In the genomic region with DNA sequence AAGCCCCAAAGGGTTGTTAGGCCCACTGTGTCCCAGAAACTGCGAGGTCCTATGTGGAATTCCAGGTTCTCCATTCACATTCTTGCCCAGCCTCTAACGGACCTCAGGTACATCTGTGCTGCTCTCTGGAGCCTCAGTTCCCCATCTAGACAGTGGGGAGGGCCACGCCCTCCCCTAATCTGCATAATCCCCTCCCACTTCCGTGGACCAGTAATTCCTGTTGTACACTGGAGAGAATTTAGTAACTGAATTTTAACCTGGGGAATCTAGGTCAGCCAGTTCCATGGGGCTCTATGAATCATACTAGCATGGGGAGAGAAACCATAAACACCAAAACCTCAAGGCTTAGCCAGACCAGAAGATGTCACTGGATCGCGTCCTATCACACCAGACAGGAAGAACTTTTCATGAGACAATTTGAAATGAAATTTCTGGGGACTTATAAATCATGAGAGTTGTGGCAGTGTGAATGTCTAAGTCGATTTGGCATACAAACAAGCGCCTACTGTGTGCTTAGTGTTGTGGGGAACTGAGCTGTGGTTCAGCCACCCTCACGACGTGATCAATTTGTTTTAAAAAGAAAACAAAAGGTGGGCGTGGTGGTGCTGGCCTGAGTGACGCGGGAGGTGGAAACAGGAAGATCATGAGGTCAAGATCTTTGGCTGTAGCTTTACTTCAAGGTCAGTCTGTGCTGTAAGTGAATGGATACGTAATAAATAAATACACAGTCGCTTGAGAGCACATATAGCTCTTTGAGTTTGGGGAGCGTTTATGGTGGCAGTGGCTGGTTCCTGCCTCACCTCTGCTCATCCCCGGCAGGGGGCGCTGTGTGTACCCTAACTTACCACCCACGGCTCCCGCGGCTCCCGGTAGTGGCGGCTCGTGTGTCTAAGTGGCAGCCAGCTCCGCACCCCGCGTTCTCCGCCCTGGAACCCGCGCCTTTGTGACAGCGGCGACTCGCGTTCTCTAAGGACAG, we compare ENCODE assay signal across 8 mouse cellular contexts. TPM values are rescaled to one million over a fixed set of nuclear protein-coding genes. Genes with fewer than 3 reads are reported as not detected.
DNase-seq lines count a peak whose midpoint lies in the region; ATAC-seq and TF ChIP-seq lines count a peak whose summit lies in the region.

No protein-coding gene starts in this region.

- H3K4me2 ChIP-seq in embryonic facial prominence, embryonic 15.5 days (replicated peaks) = peak overlapping the region; percentile 95
- peak overlapping the region; percentile 90 for H3K4me2 ChIP-seq in limb, embryonic 15.5 days
- peak overlapping the region; percentile 58 for H3K4me2 ChIP-seq in midbrain, postnatal 0 days (ENCODE audit: low read depth, low read length, poor library complexity, severe bottlenecking)

- no peaks in the 10 kb centered on the region for H3K27me3 ChIP-seq in embryonic facial prominence, embryonic 15.5 days
- H3K27me3 ChIP-seq in limb, embryonic 15.5 days = no peaks in the 10 kb centered on the region
- no peaks in the 10 kb centered on the region; the same call in 1 of the 2 replicates for H3K27me3 ChIP-seq in midbrain, postnatal 0 days (ENCODE audit: insufficient read depth, low read length)

- peak; percentile 48; the same call in 1 of the 2 replicates for ATAC-seq in embryonic facial prominence, embryonic 15.5 days (ENCODE audit: insufficient number of reproducible peaks, low FRiP score, low TSS enrichment, low read depth)
- no peak for ATAC-seq in limb, embryonic 15.5 days (ENCODE audit: insufficient number of reproducible peaks, low FRiP score, low TSS enrichment, low read depth)
- ATAC-seq in midbrain, postnatal 0 days (ENCODE audit: low FRiP score) = no peak

- DNase-seq in 3T3-L1 (ENCODE audit: low read depth, low spot score) = peak; percentile 75
- peak; percentile 92 to 95 for DNase-seq in adrenal gland, postnatal 36 days
- peak; percentile 84 for DNase-seq in heart, adult 8-10 months (ENCODE audit: low spot score)
- DNase-seq in kidney, adult 9 months = peak; percentile 82
- DNase-seq in midbrain, postnatal 0 days (ENCODE audit: low spot score) = peak; percentile 77
- peak; percentile 94 to 96 for DNase-seq in spleen, postnatal 10 days (ENCODE audit: low spot score in 2 of 2)

- H3K4me3 ChIP-seq in embryonic facial prominence, embryonic 15.5 days (replicated peaks) = peak overlapping the region; percentile 44
- H3K4me3 ChIP-seq in limb, embryonic 15.5 days = peak overlapping the region; percentile 42
- H3K4me3 ChIP-seq in midbrain, postnatal 0 days (ENCODE audit: low read depth, low read length) = peak overlapping the region; percentile 29

- TF ChIP-seq CTCF in midbrain, postnatal 0 days (IDR thresholded peaks at IDR 0.05) = peak; percentile 82

- H3K4me1 ChIP-seq in embryonic facial prominence, embryonic 15.5 days = peaks cover 19% of the 10 kb centered on the region
- peaks cover 14% of the 10 kb centered on the region for H3K4me1 ChIP-seq in limb, embryonic 15.5 days
- H3K4me1 ChIP-seq in midbrain, postnatal 0 days (ENCODE audit: insufficient read depth, low read length) = no peaks in the 10 kb centered on the region

- H3K27ac ChIP-seq in embryonic facial prominence, embryonic 15.5 days (replicated peaks) = no peak overlapping the region
- H3K27ac ChIP-seq in limb, embryonic 15.5 days = peak overlapping the region; percentile 50; the same call in 1 of the 2 replicates
- no peak overlapping the region for H3K27ac ChIP-seq in midbrain, postnatal 0 days (ENCODE audit: low read depth, low read length)

- H3K36me3 ChIP-seq in embryonic facial prominence, embryonic 15.5 days = no peaks in the 10 kb centered on the region
- no peaks in the 10 kb centered on the region for H3K36me3 ChIP-seq in limb, embryonic 15.5 days
- no peaks in the 10 kb centered on the region for H3K36me3 ChIP-seq in midbrain, postnatal 0 days (ENCODE audit: insufficient read depth, low read length)

- WGBS in embryonic facial prominence, embryonic 15.5 days = 9% methylated on average over 34 of the region's 34 CpGs
- WGBS in limb, embryonic 15.5 days = 11% methylated on average over 34 of the region's 34 CpGs
- WGBS in midbrain, postnatal 0 days = 12% methylated on average over 34 of the region's 34 CpGs

- peak overlapping the region; percentile 33; the same call in 1 of the 2 replicates for H3K9ac ChIP-seq in embryonic facial prominence, embryonic 15.5 days
- peak overlapping the region; percentile 26; the same call in 1 of the 2 replicates for H3K9ac ChIP-seq in limb, embryonic 15.5 days
- H3K9ac ChIP-seq in midbrain, postnatal 0 days (replicated peaks; ENCODE audit: low read length, poor library complexity, severe bottlenecking) = no peak overlapping the region

- H3K9me3 ChIP-seq in embryonic facial prominence, embryonic 15.5 days (replicated peaks) = no peaks in the 10 kb centered on the region
- H3K9me3 ChIP-seq in limb, embryonic 15.5 days = no peaks in the 10 kb centered on the region
- H3K9me3 ChIP-seq in midbrain, postnatal 0 days (ENCODE audit: low read length) = no peaks in the 10 kb centered on the region

RNA-seq across cellular contexts. Expression of a gene that starts 9.3 kb away (rescaled TPM):
- not detected for total RNA-seq in adrenal gland, postnatal 36 days (2021)
- polyA plus RNA-seq in embryonic facial prominence, embryonic 15.5 days (2015; fragmentation: Nextera tagmentation; extraction: Ambion mirVana) = 0.24 TPM in 1 of 2 replicates, not detected in the other
- under 1 TPM in 1 of 4 experiments, not detected in 3; 0.37 TPM for total RNA-seq in heart, adult 8-10 months (2022)
- 0.09 and 0.11 TPM in 2 replicates for polyA plus RNA-seq in limb, embryonic 15.5 days (2015; fragmentation: Nextera tagmentation; extraction: Ambion mirVana)
- 0.52 TPM in 1 of 2 replicates, not detected in the other for total RNA-seq in midbrain, postnatal 0 days (2014; rRNA removed)
- not detected in 2 replicates for polyA plus RNA-seq in midbrain, postnatal 0 days (2015; fragmentation: Nextera tagmentation; extraction: Ambion mirVana)

RNA-seq across cellular contexts. Expression of a gene that starts 26.7 kb away (rescaled TPM):
- 100 to 1,000 TPM; 165 to 169 TPM for total RNA-seq in adrenal gland, postnatal 36 days (2021)
- polyA plus RNA-seq in embryonic facial prominence, embryonic 15.5 days (2015; fragmentation: Nextera tagmentation; extraction: Ambion mirVana) = 235 and 238 TPM in 2 replicates
- total RNA-seq in heart, adult 8-10 months (2022) = 100 to 1,000 TPM in 3 of 4 experiments, 10 to 100 TPM in 1; 98.9 to 113 (median 108) TPM
- polyA plus RNA-seq in limb, embryonic 15.5 days (2015; fragmentation: Nextera tagmentation; extraction: Ambion mirVana) = 185 and 206 TPM in 2 replicates
- 206 and 221 TPM in 2 replicates for total RNA-seq in midbrain, postnatal 0 days (2014; rRNA removed)
- polyA plus RNA-seq in midbrain, postnatal 0 days (2015; fragmentation: Nextera tagmentation; extraction: Ambion mirVana) = 154 and 164 TPM in 2 replicates

RNA-seq across cellular contexts. Expression of a gene that starts 30.6 kb away (rescaled TPM):
- total RNA-seq in adrenal gland, postnatal 36 days (2021) = 1 to 10 TPM in 1 of 2 experiments, not detected in 1; 2.0 TPM
- 3.6 and 4.6 TPM in 2 replicates for polyA plus RNA-seq in embryonic facial prominence, embryonic 15.5 days (2015; fragmentation: Nextera tagmentation; extraction: Ambion mirVana)
- over 10,000 TPM; 21,987 to 25,864 (median 23,706) TPM for total RNA-seq in heart, adult 8-10 months (2022)
- 6.5 and 27.8 TPM in 2 replicates for polyA plus RNA-seq in limb, embryonic 15.5 days (2015; fragmentation: Nextera tagmentation; extraction: Ambion mirVana)
- 0.55 and 0.99 TPM in 2 replicates for total RNA-seq in midbrain, postnatal 0 days (2014; rRNA removed)
- polyA plus RNA-seq in midbrain, postnatal 0 days (2015; fragmentation: Nextera tagmentation; extraction: Ambion mirVana) = 4.4 and 4.6 TPM in 2 replicates

Comparison
In these comparisons a context has a peak if more than half of its experiments do, and no peak if none do; other contexts are left out.
1. RNA of a gene that starts 30.6 kb away (total RNA-seq): 21,987 to 25,864 TPM in heart, adult 8-10 months; 2.0 TPM in adrenal gland, postnatal 36 days and 0.55 to 0.99 TPM in midbrain, postnatal 0 days; every median in the first group is over 1,000 times any median in the second.
2. Peak in every context shown above with its lines, with median percentiles within 50 percentile points of each other: DNase-seq, H3K4me2 ChIP-seq and H3K4me3 ChIP-seq.